Mouse (Mus musculus) adrenal gland, adult 2 months (tissue): ENCODE results near the gene Tmem87a. TPM values are rescaled to one million over a fixed set of nuclear protein-coding genes. Genes with fewer than 3 reads are reported as not detected.

Experiments used
- DNase-seq: peaks from one replicate; pipeline ENCODE4 v3.0.0; 2021
- polyA plus RNA-seq: library from polyadenylated mRNA; depleted of rRNA; stranded (reverse); fragments of >200 nt; gene quantifications from 2 replicates; pipeline ENCODE4 v1.2.3, GENCODE M21; 2012; rRNA removed
- total RNA-seq, 2 experiments: library from RNA; stranded (reverse); gene quantifications; 2 replicates each; pipeline ENCODE4 v1.2.3; 2021

Gene Tmem87a
- total and polyA plus RNA-seq, 3 experiments = 5.4 to 43.9 (median 42.0) TPM

GRCm38 (mm10) chr2:120366501-120366900, 37.4 kb downstream of the Tmem87a start:
- DNase-seq = no peak

GRCm38 (mm10) chr2:120360425-120360824, 43.5 kb downstream of the Tmem87a start:
- DNase-seq = no peak

GRCm38 (mm10) chr2:120352682-120353646, 50.9 kb downstream of the Tmem87a start, which contains the start of gene Vps39:
Gene Vps39 (minus strand): TSS chr2:120353137.
- DNase-seq = peak; percentile 93

- DNase-seq = no peak
These were observed 52.6 kb downstream of the Tmem87a start for GRCm38 (mm10) chr2:120351321-120351720.

GRCm38 (mm10) chr2:120348120-120348519, 55.8 kb downstream of the Tmem87a start:
- DNase-seq = peak; percentile 23

GRCm38 (mm10) chr2:120341741-120342140, 62.2 kb downstream of the Tmem87a start:
- no peak for DNase-seq

GRCm38 (mm10) chr2:120337886-120338285, 66.0 kb downstream of the Tmem87a start:
- no peak for DNase-seq

- DNase-seq = no peak
These were observed 72.3 kb downstream of the Tmem87a start for GRCm38 (mm10) chr2:120331575-120331974.

GRCm38 (mm10) chr2:120315077-120315476, 88.8 kb downstream of the Tmem87a start:
- DNase-seq = no peak

- DNase-seq = no peak
These were observed 89.4 kb downstream of the Tmem87a start for GRCm38 (mm10) chr2:120314487-120314886.

GRCm38 (mm10) chr2:120313976-120314375, 89.9 kb downstream of the Tmem87a start, which contains the start of gene Pla2g4f:
Gene Pla2g4f (minus strand): TSS chr2:120314165.
- no peak for DNase-seq

- DNase-seq = no peak
These were observed 91.6 kb downstream of the Tmem87a start for GRCm38 (mm10) chr2:120312276-120312825.

Other genes starting within 250 kb of the Tmem87a start
- 10 to 100 TPM; 39.1 to 65.2 TPM for gene Ehd4, start 249.5 kb downstream of the Tmem87a start, total RNA-seq
- 19.1 and 25.4 TPM in 2 replicates for gene Ehd4, start 249.5 kb downstream of the Tmem87a start, polyA plus RNA-seq
- under 1 TPM; 0.31 to 0.46 TPM for gene Pla2g4e, start 158.8 kb downstream of the Tmem87a start, total RNA-seq
- 0.11 and 0.16 TPM in 2 replicates for gene Pla2g4e, start 158.8 kb downstream of the Tmem87a start, polyA plus RNA-seq
- gene Pla2g4d, start 114.9 kb downstream of the Tmem87a start, total RNA-seq = under 1 TPM in 1 of 2 experiments, not detected in 1; 0.09 TPM
- 0.10 and 0.18 TPM in 2 replicates for gene Pla2g4d, start 114.9 kb downstream of the Tmem87a start, polyA plus RNA-seq
- not detected for gene Pla2g4f, start 89.9 kb downstream of the Tmem87a start, total RNA-seq
- gene Pla2g4f, start 89.9 kb downstream of the Tmem87a start, polyA plus RNA-seq = not detected in 2 replicates
- gene Vps39, start 51.0 kb downstream of the Tmem87a start, total RNA-seq = 10 to 100 TPM; 37.6 to 45.8 TPM
- 18.9 and 25.7 TPM in 2 replicates for gene Vps39, start 51.0 kb downstream of the Tmem87a start, polyA plus RNA-seq
- 10 to 100 TPM; 40.0 to 42.3 TPM for gene Ganc, start 217 bp downstream of the Tmem87a start, total RNA-seq
- gene Ganc, start 217 bp downstream of the Tmem87a start, polyA plus RNA-seq = 11.0 and 11.5 TPM in 2 replicates
- under 1 TPM; 0.12 to 0.45 TPM for gene Capn3, start 51.9 kb upstream of the Tmem87a start, total RNA-seq
- gene Capn3, start 51.9 kb upstream of the Tmem87a start, polyA plus RNA-seq = 0.09 and 0.15 TPM in 2 replicates
- gene Zfp106, start 159.7 kb upstream of the Tmem87a start, total RNA-seq = 10 to 100 TPM; 96.7 to 98.7 TPM
- 35.7 and 49.7 TPM in 2 replicates for gene Zfp106, start 159.7 kb upstream of the Tmem87a start, polyA plus RNA-seq
- 10 to 100 TPM; 54.3 to 90.8 TPM for gene Snap23, start 163.6 kb upstream of the Tmem87a start, total RNA-seq
- gene Snap23, start 163.6 kb upstream of the Tmem87a start, polyA plus RNA-seq = 1.8 and 2.1 TPM in 2 replicates
- 10 to 100 TPM in 1 of 2 experiments, 1 to 10 TPM in 1; 9.4 to 12.6 TPM for gene Haus2, start 205.3 kb upstream of the Tmem87a start, total RNA-seq
- 0.61 and 0.95 TPM in 2 replicates for gene Haus2, start 205.3 kb upstream of the Tmem87a start, polyA plus RNA-seq
- gene Lrrc57, start 205.4 kb upstream of the Tmem87a start, total RNA-seq = 10 to 100 TPM; 17.9 to 21.6 TPM
- 5.8 and 7.6 TPM in 2 replicates for gene Lrrc57, start 205.4 kb upstream of the Tmem87a start, polyA plus RNA-seq
- gene Stard9, start 225.0 kb upstream of the Tmem87a start, total RNA-seq = 1 to 10 TPM; 8.7 to 9.0 TPM
- 5.1 and 5.9 TPM in 2 replicates for gene Stard9, start 225.0 kb upstream of the Tmem87a start, polyA plus RNA-seq